Mouse (Mus musculus) bone marrow macrophage, adult 2 months (primary cell): ENCODE results near the gene Cfap97d1. TPM values are rescaled to one million over a fixed set of nuclear protein-coding genes. Genes with fewer than 3 reads are reported as not detected.

ENCODE experiments used
- H3K27ac ChIP-seq: 2 replicates; pipeline ENCODE4 v1.5.1; 2012; ENCODE audit warnings: low read depth, low read length; ENCODE audit not compliant: insufficient read depth
- H3K4me1 ChIP-seq: 2 replicates; pipeline ENCODE4 v1.6.1; 2012; ENCODE audit warnings: low read length; ENCODE audit not compliant: control insufficient read depth, insufficient read depth
- H3K4me3 ChIP-seq: 2 replicates; pipeline ENCODE4 v1.5.1; 2012; ENCODE audit warnings: mild to moderate bottlenecking, low read length, moderate library complexity; ENCODE audit not compliant: insufficient read depth
- CTCF ChIP-seq: IDR thresholded peaks from 2 replicates; pipeline ENCODE4 v1.5.1; 2012; ENCODE audit warnings: low read depth, mild to moderate bottlenecking, low read length, moderate library complexity
- POLR2A ChIP-seq: IDR thresholded peaks from 2 replicates; pipeline ENCODE4 v1.6.1; 2012; ENCODE audit warnings: mild to moderate bottlenecking, low read depth, low read length, borderline replicate concordance
- polyA plus RNA-seq: library from polyadenylated mRNA; stranded (reverse); fragments of >200 nt; gene quantifications from 2 replicates; pipeline ENCODE4 v1.2.4, GENCODE M21; 2012; ENCODE audit not compliant: missing spikeins, insufficient read depth, insufficient read length

Cfap97d1 gene
- polyA plus RNA-seq, 1 experiment = not detected

- H3K27ac ChIP-seq = peak overlapping the region; percentile 99
- TF ChIP-seq POLR2A (no peak), CTCF (no peak)
- no peak overlapping the region for H3K4me3 ChIP-seq
- peaks cover 35% of the 10 kb centered on the region for H3K4me1 ChIP-seq
Observed at GRCm38 (mm10) chr11:101972097-101972496, 12.0 kb upstream of the Cfap97d1 start.

- no peak overlapping the region for H3K4me3 ChIP-seq
- peak overlapping the region; percentile 99 for H3K27ac ChIP-seq
- TF ChIP-seq CTCF = no peak
- no peak for TF ChIP-seq POLR2A
- peaks cover 36% of the 10 kb centered on the region for H3K4me1 ChIP-seq
Observed at GRCm38 (mm10) chr11:101972651-101973050, 11.4 kb upstream of the Cfap97d1 start.

- TF ChIP-seq CTCF (no peak), POLR2A (no peak)
- Histone ChIP-seq H3K27ac (peak overlapping the region; percentile 99), H3K4me3 (no peak overlapping the region), H3K4me1 (peaks cover 39% of the 10 kb centered on the region)
Observed at GRCm38 (mm10) chr11:101973496-101973895, 10.6 kb upstream of the Cfap97d1 start.

DNA sequence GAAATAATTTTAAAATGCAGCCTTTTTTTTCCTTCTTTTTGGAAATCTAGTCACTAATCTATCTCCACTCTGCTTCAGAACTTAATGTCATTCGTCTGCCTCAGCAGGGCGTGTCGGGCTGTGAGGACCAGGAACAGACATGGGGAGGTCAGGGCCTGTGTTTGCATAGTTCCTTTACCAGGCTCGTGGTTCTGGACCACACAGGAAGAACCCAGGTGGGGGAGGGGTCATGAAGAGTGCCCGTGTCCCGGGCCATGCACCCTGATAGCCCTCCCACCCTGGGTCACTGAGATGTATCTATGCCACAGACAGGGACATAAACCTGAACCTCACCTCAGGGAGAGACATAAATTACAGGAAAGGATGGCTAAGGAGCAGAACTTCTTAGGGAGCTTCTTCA is 9.9 kb upstream of the Cfap97d1 start:
- Histone ChIP-seq H3K4me1 (peaks cover 46% of the 10 kb centered on the region), H3K27ac (peak overlapping the region; percentile 99), H3K4me3 (no peak overlapping the region)
- TF ChIP-seq POLR2A (no peak), CTCF (no peak)

GRCm38 (mm10) chr11:101974923-101975322 is 9.2 kb upstream of the Cfap97d1 start:
- Histone ChIP-seq H3K27ac (no peak overlapping the region), H3K4me1 (peaks cover 52% of the 10 kb centered on the region), H3K4me3 (no peak overlapping the region)
- TF ChIP-seq POLR2A (no peak), CTCF (peak; percentile 50)

- Histone ChIP-seq H3K4me3 (no peak overlapping the region), H3K4me1 (peaks cover 61% of the 10 kb centered on the region), H3K27ac (no peak overlapping the region)
- TF ChIP-seq POLR2A (no peak), CTCF (no peak)
Observed at GRCm38 (mm10) chr11:101976949-101977348, 7.1 kb upstream of the Cfap97d1 start.

GRCm38 (mm10) chr11:101979140-101979539 is 4.9 kb upstream of the Cfap97d1 start:
- peak overlapping the region; percentile 53 for H3K27ac ChIP-seq
- peaks cover 52% of the 10 kb centered on the region for H3K4me1 ChIP-seq
- TF ChIP-seq POLR2A (no peak), CTCF (no peak)
- H3K4me3 ChIP-seq = no peak overlapping the region

DNA sequence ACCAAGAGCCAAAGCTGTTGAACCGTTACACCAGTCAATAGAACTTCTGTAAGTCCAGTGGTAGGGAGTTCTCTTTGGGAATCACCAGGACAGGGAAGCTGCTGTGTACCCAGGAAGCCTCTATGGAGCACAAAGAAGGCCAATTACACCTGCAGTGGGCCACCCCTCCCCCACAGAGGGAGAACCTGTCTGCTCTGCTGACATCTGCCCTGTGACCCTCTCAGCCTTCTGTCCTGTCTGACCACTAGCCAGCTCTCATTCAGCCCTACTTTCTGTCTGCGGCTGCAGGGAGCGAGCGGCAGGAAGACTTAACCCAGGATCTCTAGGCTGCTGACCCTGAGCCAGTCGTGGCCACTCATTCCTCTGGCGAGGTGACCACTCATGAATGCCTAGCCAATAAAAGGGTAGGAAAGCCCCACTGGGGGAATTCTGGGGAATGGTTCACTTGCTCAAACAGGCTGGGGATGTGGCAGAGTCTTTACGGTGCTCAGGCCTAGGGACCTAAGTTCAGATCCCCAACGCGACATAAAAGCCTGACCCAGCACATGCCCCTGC is 3.4 kb upstream of the Cfap97d1 start:
- Histone ChIP-seq H3K4me3 (no peak overlapping the region), H3K4me1 (peaks cover 47% of the 10 kb centered on the region), H3K27ac (peak overlapping the region; percentile 73)
- no peak for TF ChIP-seq POLR2A
- no peak for TF ChIP-seq CTCF

GRCm38 (mm10) chr11:101981850-101982249 is 2.2 kb upstream of the Cfap97d1 start:
- Histone ChIP-seq H3K4me3 (peak overlapping the region; percentile 45), H3K27ac (peak overlapping the region; percentile 73), H3K4me1 (peaks cover 47% of the 10 kb centered on the region)
- no peak for TF ChIP-seq CTCF
- TF ChIP-seq POLR2A = no peak

DNA sequence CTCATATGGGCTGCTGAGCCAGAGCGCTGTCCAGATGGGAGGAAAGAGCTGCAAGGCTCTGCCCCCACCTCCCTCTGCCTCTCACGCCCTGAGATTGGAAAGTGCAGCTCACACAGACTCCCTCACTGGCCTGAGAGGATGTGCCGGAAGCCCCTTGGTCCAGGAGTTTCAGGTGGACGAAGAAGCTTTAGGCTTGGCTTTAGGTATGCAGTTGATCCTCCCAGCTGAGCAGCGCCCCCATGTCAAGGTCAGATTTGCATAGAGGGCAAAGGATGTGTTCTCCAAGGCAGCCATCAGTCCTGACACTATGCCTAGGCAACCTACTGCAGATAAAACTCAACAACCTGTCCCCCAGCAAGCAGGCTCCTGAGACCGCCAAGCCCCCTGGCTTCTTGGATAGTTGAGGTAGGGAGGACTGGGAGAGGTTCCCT is 1.1 kb upstream of the Cfap97d1 start:
- H3K4me3 ChIP-seq = peak overlapping the region; percentile 71
- peaks cover 44% of the 10 kb centered on the region for H3K4me1 ChIP-seq
- peak overlapping the region; percentile 85 for H3K27ac ChIP-seq

More for the DNA sequence above, 1.1 kb upstream of the Cfap97d1 start:
- TF ChIP-seq POLR2A (no peak), CTCF (no peak)
